Mouse (Mus musculus): ENCODE data around the gene Dcun1d1. TPM values are rescaled to one million over a fixed set of nuclear protein-coding genes. Genes with fewer than 3 reads are reported as not detected.

Dcun1d1 gene
- polyA plus RNA-seq, 1 experiment from 2014 or later, result 98.8 TPM

DNA sequence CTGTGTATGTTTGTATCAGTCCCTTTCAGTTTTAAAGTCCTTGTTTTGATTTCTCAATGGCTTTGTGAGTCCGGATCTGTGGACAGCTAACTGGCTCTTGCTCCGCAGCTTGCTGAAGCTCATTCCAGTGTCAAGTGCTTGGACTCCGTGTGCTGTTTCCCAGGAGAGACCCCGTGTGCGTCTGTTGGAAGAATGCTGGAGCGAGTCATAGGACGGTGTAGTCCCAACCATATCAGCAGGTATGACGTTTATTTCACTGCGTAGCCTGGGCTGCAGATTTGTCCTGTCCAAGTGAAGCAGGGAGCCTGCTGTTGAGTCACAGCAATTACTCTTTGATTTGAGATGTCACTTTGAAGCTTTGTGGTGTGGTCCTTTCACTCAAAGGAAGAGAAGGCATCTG is 87.9 kb downstream of the Dcun1d1 start:
- 88% methylated on average over 9 of the region's 9 CpGs for WGBS
- H3K4me2 ChIP-seq, result no peak overlapping the region
- peaks cover 32% of the 10 kb centered on the region for H3K36me3 ChIP-seq
- ATAC-seq (ENCODE audit: low read depth), result no peak
- no peak overlapping the region for H3K9ac ChIP-seq
- H3K27me3 ChIP-seq, result no peaks in the 10 kb centered on the region
- no peak overlapping the region for H3K4me3 ChIP-seq
- H3K4me1 ChIP-seq (replicated peaks), result no peaks in the 10 kb centered on the region
- H3K9me3 ChIP-seq, result no peaks in the 10 kb centered on the region
- H3K27ac ChIP-seq (replicated peaks), result no peak overlapping the region

Other genes starting within 250 kb of the Dcun1d1 start
- 30.7 and 30.9 TPM in 2 replicates for gene Atp11b, start 183.3 kb downstream of the Dcun1d1 start, polyA plus RNA-seq (2015; fragmentation: Nextera tagmentation; extraction: Ambion mirVana)
- 33.3 and 37.2 TPM in 2 replicates for gene Mccc1, start 63.2 kb upstream of the Dcun1d1 start, polyA plus RNA-seq (2015; fragmentation: Nextera tagmentation; extraction: Ambion mirVana)
- gene Ccdc144b, start 116.1 kb upstream of the Dcun1d1 start, polyA plus RNA-seq (2015; fragmentation: Nextera tagmentation; extraction: Ambion mirVana), result not detected in 2 replicates
- 75.6 and 81.2 TPM in 2 replicates for gene Acad9, start 128.5 kb upstream of the Dcun1d1 start, polyA plus RNA-seq (2015; fragmentation: Nextera tagmentation; extraction: Ambion mirVana)
- gene D3Ertd254e, start 213.6 kb upstream of the Dcun1d1 start, polyA plus RNA-seq (2015; fragmentation: Nextera tagmentation; extraction: Ambion mirVana), result 12.3 and 14.0 TPM in 2 replicates